In the genomic region with DNA sequence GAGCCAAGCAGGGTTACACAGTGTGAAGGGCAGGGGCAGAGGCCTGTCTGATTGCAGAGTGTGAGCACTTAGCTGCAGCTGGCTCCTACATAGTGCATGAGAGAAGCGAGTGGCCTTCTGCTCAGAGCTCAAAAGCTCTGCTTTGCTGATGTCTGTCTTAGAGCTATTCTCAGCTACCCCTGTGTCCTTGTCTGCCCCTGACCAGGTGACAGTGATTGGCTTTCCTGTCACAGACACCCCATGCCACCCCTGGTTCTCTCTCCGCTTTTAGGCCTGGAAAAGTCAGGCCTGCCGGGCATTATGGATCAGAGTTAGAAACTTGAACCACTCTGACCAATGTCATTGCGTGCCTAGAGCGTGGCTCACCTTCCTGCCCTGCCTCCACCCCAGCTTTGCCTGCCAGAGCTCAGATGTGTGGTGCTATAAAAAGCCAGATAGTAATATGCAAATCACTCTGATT, we compare ENCODE assay signal across 16 mouse cellular contexts.
A peak's percentile ranks its signal among the peaks of the same experiment; 100 is the strongest.
DNase-seq lines count a peak whose midpoint lies in the region; ATAC-seq and TF ChIP-seq lines count a peak whose summit lies in the region.
"Had no signal": no experiment of that assay in that cellular context is flagged by ENCODE, and none has a peak within 500 bp of the region (broad histone marks: within the 10 kb centered on the region; RNA-seq: fewer than 3 reads in every experiment).

No protein-coding gene starts in this region.

- no peak for DNase-seq in hindbrain, embryonic 11.5 days (ENCODE audit: low spot score)
- DNase-seq in gastrocnemius, postnatal 14 days = peak; percentile 18
- DNase-seq in hindbrain, postnatal 0 days (ENCODE audit: low spot score) = no peak
- no peak for DNase-seq in kidney, postnatal 4 days
- no peak for DNase-seq in adrenal gland, adult 18-20 months (ENCODE audit: low spot score in 2 of 2)
- DNase-seq in ovary, postnatal 14 days (ENCODE audit: low spot score) = no peak
- DNase-seq: B cell, adult 2 months; cerebellum, adult 2 months; kidney, adult 18-20 months; lung, postnatal 14 days; thymus, postnatal 4 days had no signal

- peak overlapping the region; percentile 58 for H3K27ac ChIP-seq in hindbrain, embryonic 12.5 days
- H3K27ac ChIP-seq in hindbrain, embryonic 11.5 days (ENCODE audit: low read depth, low read length) = no peak overlapping the region
- peak overlapping the region in 1 of 2 experiments; percentile 28; a peak in 1 of 4 replicates for H3K27ac ChIP-seq in heart, embryonic 14.5 days (replicated peaks in 1 of 2; ENCODE audit: control insufficient read depth in 1 of 2, insufficient read depth in 1 of 2, low read depth in 2 of 2, low read length in 2 of 2)
- peak overlapping the region; percentile 32; the same call in 1 of the 2 replicates for H3K27ac ChIP-seq in hindbrain, postnatal 0 days
- H3K27ac ChIP-seq: stomach, embryonic 15.5 days had no signal

- no peaks in the 10 kb centered on the region for H3K9me3 ChIP-seq in hindbrain, embryonic 12.5 days (replicated peaks)
- no peaks in the 10 kb centered on the region for H3K9me3 ChIP-seq in hindbrain, embryonic 11.5 days (ENCODE audit: control insufficient read depth, low read length)
- H3K9me3 ChIP-seq in heart, embryonic 14.5 days (ENCODE audit: control insufficient read depth, low read length) = no peaks in the 10 kb centered on the region
- no peaks in the 10 kb centered on the region for H3K9me3 ChIP-seq in hindbrain, postnatal 0 days (ENCODE audit: low read length)
- H3K9me3 ChIP-seq: stomach, embryonic 15.5 days had no signal

- 86% methylated on average over 5 of the region's 5 CpGs for WGBS in hindbrain, embryonic 12.5 days
- 87% methylated on average over 5 of the region's 5 CpGs for WGBS in hindbrain, embryonic 11.5 days
- WGBS in heart, embryonic 14.5 days = 52% methylated on average over 5 of the region's 5 CpGs
- 73% methylated on average over 5 of the region's 5 CpGs for WGBS in hindbrain, postnatal 0 days

- H3K4me1 ChIP-seq in hindbrain, embryonic 12.5 days = peaks cover 21% of the 10 kb centered on the region
- no peaks in the 10 kb centered on the region for H3K4me1 ChIP-seq in hindbrain, embryonic 11.5 days (replicated peaks; ENCODE audit: control insufficient read depth, insufficient read depth, low read length)
- peaks cover 0 to 8% of the 10 kb centered on the region in 2 experiments; a peak in 2 of 4 replicates for H3K4me1 ChIP-seq in heart, embryonic 14.5 days (ENCODE audit: control insufficient read depth in 2 of 2, insufficient read depth in 2 of 2, low read length in 2 of 2)
- peaks cover 11% of the 10 kb centered on the region for H3K4me1 ChIP-seq in hindbrain, postnatal 0 days (ENCODE audit: insufficient read depth, low read length)
- H3K4me1 ChIP-seq: stomach, embryonic 15.5 days had no signal

- no peak overlapping the region for H3K9ac ChIP-seq in hindbrain, embryonic 12.5 days
- H3K9ac ChIP-seq in hindbrain, embryonic 11.5 days (ENCODE audit: low read depth, low read length) = no peak overlapping the region
- H3K9ac ChIP-seq in heart, embryonic 14.5 days (ENCODE audit: low read length) = no peak overlapping the region
- H3K9ac ChIP-seq in hindbrain, postnatal 0 days (replicated peaks; ENCODE audit: low read length) = no peak overlapping the region
- H3K9ac ChIP-seq: stomach, embryonic 15.5 days had no signal

- no peaks in the 10 kb centered on the region for H3K36me3 ChIP-seq in hindbrain, embryonic 12.5 days
- H3K36me3 ChIP-seq in hindbrain, embryonic 11.5 days (ENCODE audit: control insufficient read depth, insufficient read depth, low read length) = no peaks in the 10 kb centered on the region
- no peaks in the 10 kb centered on the region for H3K36me3 ChIP-seq in heart, embryonic 14.5 days (ENCODE audit: control insufficient read depth, insufficient read depth, low read length)
- no peaks in the 10 kb centered on the region for H3K36me3 ChIP-seq in hindbrain, postnatal 0 days (ENCODE audit: insufficient read depth, low read length)
- H3K36me3 ChIP-seq: stomach, embryonic 15.5 days had no signal

- no peak overlapping the region for H3K4me3 ChIP-seq in hindbrain, embryonic 12.5 days
- no peak overlapping the region for H3K4me3 ChIP-seq in hindbrain, embryonic 11.5 days (ENCODE audit: low read depth, low read length)
- H3K4me3 ChIP-seq in heart, embryonic 14.5 days (ENCODE audit: control insufficient read depth in 1 of 2, insufficient read depth in 1 of 2, low read depth in 1 of 2, low read length in 2 of 2) = no peak overlapping the region
- H3K4me3 ChIP-seq in hindbrain, postnatal 0 days (ENCODE audit: low read length) = no peak overlapping the region
- H3K4me3 ChIP-seq: erythroblast, embryonic 14.5 days; stomach, embryonic 15.5 days had no signal

- no peak for TF ChIP-seq CTCF in hindbrain, postnatal 0 days (IDR thresholded peaks at IDR 0.05; ENCODE audit: low read depth)

- intact Hi-C loops in gastrocnemius, postnatal 14 days (cut with DNase I; ENCODE audit: low total_unique reads) = no loop called here

- no peaks in the 10 kb centered on the region for H3K27me3 ChIP-seq in hindbrain, embryonic 12.5 days
- H3K27me3 ChIP-seq in hindbrain, embryonic 11.5 days (ENCODE audit: control insufficient read depth, insufficient read depth, low read length) = no peaks in the 10 kb centered on the region
- no peaks in the 10 kb centered on the region for H3K27me3 ChIP-seq in heart, embryonic 14.5 days (ENCODE audit: control insufficient read depth, insufficient read depth, low read length)
- H3K27me3 ChIP-seq in hindbrain, postnatal 0 days (ENCODE audit: insufficient read depth, low read length) = no peaks in the 10 kb centered on the region
- H3K27me3 ChIP-seq: stomach, embryonic 15.5 days had no signal

- ATAC-seq in hindbrain, embryonic 12.5 days (ENCODE audit: low FRiP score) = no peak
- ATAC-seq in hindbrain, embryonic 11.5 days (ENCODE audit: low FRiP score) = no peak
- ATAC-seq in heart, embryonic 14.5 days (ENCODE audit: insufficient number of reproducible peaks, insufficient read depth, low FRiP score, low read depth) = peak; percentile 60; the same call in 1 of the 2 replicates
- no peak for ATAC-seq in hindbrain, postnatal 0 days

- H3K4me2 ChIP-seq in hindbrain, embryonic 12.5 days (replicated peaks) = no peak overlapping the region
- H3K4me2 ChIP-seq in hindbrain, embryonic 11.5 days (replicated peaks; ENCODE audit: low read depth, low read length) = no peak overlapping the region
- no peak overlapping the region for H3K4me2 ChIP-seq in heart, embryonic 14.5 days (ENCODE audit: low read length)
- no peak overlapping the region for H3K4me2 ChIP-seq in hindbrain, postnatal 0 days (ENCODE audit: low read depth, low read length)
- H3K4me2 ChIP-seq: liver, embryonic 11.5 days; stomach, embryonic 15.5 days had no signal
